Mouse (Mus musculus) left cerebral cortex, adult 9 months (tissue): ENCODE results near the gene Tgfa.
A peak's percentile ranks its signal among the peaks of the same experiment; 100 is the strongest.

ENCODE experiments used
- DNase-seq, 2 experiments: peaks; one replicate each; pipeline ENCODE4 v3.0.0; 2022; ENCODE audit warnings: low spot score in 2 of 2

The Tgfa gene

GRCm38 (mm10) chr6:86194941-86195932 is at the start of gene Tgfa:
Tgfa (plus strand) TSS chr6:86195223.
- peak in 1 of 2 experiments; percentile 54 for DNase-seq

DNA sequence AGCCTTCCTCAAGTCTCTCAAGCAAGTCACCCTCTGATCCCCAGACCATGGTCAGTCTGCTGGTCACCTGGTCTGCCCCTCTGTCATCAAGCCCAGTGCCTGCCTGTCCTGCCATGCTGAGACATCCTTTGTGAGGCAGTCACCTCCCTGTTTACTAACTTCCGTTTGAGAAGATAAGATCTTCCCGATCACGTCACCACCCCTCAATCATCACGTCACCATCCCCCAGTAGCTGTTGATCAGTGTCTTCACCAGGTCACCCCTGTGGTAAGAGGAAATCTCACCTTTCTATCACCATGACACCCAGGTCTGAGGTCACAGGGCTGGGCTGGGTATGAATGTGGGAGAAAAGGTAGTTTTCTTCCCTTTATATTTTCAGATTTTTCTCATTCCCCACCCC is 46.5 kb upstream of the Tgfa start:
- no peak for DNase-seq

GRCm38 (mm10) chr6:86149001-86149400 is 46.0 kb upstream of the Tgfa start:
- DNase-seq = no peak

DNA sequence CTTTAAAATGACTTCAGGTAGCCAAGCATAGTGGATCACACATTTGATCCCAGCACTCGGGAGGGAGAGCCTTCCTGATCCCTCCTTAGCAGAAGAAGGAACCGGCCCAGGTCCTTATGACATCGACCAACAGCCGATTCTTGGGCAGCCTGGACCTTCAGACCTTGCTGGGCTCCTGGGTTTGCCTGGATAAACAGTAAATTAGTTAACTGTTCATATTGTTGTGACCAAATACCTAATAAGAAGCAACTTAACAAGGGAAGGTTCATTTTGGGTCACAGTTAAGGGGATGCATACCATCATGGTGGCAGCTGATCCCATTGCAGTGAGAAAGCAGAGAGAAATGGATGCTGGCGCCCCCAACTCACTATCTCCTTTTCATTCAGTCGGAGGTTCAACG is 42.3 kb upstream of the Tgfa start:
- no peak for DNase-seq

- DNase-seq = peak in 1 of 2 experiments; percentile 11
Measured at GRCm38 (mm10) chr6:86153436-86153990, 41.5 kb upstream of the Tgfa start.

GRCm38 (mm10) chr6:86154006-86154405 is 41.0 kb upstream of the Tgfa start:
- DNase-seq = no peak

GRCm38 (mm10) chr6:86154481-86154880 is 40.5 kb upstream of the Tgfa start:
- DNase-seq = no peak

DNA sequence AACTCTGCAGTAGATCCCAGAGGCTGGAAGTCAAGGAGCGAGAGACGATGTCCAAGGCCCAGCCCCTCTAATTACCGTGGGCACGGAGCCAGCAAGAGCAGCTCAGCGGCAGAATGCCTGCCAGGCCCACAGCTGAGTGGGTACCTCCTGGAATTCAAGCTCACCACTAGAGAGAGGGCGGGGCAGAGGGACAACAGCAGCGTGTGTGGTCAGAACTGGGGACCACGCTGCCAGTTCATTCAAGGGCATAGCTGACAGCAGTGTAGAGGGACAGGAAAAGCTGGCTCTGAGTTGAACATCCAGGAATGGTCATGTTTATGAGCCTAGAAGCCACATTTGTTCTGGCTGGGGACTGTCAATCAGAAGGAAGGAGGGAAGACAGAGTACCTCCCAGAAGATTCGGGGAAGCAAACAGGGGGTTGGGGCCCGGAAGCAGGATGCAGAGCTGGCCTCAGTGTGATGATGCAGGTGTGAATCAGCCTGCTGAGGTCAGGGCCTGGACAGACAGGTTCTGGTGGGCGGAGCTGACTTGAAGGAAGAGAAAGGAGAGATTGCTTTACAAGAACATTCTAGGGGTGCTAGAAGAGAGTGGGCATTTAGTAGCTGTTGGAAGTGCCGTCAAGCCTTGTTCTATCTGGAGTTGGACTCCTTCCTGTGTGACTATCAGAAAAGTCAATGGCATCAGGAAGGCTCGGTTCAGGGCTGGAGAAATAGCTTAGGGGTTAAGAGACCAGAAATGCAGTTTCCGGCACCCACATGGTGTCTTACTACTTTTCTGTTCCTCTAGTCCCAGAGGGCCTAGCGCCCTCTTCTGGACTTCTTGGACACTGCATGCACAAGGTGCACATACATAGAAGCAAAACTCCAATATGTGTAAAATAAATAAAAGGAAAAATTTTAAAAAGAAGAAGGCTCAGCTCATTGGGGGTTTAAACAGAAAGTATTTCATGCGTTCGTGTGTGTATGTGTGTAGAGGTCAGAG is 37.5 kb upstream of the Tgfa start:
- DNase-seq = no peak

GRCm38 (mm10) chr6:86160878-86161277 is 34.1 kb upstream of the Tgfa start:
- DNase-seq = no peak

GRCm38 (mm10) chr6:86161586-86161985 is 33.4 kb upstream of the Tgfa start:
- DNase-seq = no peak

- no peak for DNase-seq
Measured at GRCm38 (mm10) chr6:86164028-86164427, 31.0 kb upstream of the Tgfa start.

GRCm38 (mm10) chr6:86166426-86166825 is 28.6 kb upstream of the Tgfa start:
- no peak for DNase-seq

DNA sequence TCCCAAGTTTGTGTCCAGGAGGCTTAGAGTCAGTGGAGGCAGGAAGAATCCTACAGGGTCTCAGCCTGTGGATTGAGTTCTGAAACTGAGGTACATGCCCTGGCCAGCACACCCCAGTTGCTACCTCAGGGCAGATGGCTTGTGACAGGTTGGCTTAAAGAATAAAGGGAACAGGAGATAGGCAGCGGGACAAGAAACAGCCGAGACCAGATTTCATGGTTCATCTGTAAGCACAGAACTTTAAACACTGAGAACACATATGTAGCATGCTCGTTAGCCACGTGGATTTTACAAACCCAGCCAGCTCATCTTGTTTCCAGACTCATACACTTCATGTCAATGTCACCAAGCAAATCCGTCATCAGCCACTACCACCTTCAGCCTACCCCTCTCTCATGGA is 27.2 kb upstream of the Tgfa start:
- DNase-seq = no peak

GRCm38 (mm10) chr6:86169166-86169565 is 25.9 kb upstream of the Tgfa start:
- DNase-seq = no peak

- no peak for DNase-seq
Measured at GRCm38 (mm10) chr6:86176236-86176635, 18.8 kb upstream of the Tgfa start.

GRCm38 (mm10) chr6:86176721-86177120 is 18.3 kb upstream of the Tgfa start:
- DNase-seq = no peak

GRCm38 (mm10) chr6:86177331-86177982 is 17.6 kb upstream of the Tgfa start:
- DNase-seq = no peak

DNA sequence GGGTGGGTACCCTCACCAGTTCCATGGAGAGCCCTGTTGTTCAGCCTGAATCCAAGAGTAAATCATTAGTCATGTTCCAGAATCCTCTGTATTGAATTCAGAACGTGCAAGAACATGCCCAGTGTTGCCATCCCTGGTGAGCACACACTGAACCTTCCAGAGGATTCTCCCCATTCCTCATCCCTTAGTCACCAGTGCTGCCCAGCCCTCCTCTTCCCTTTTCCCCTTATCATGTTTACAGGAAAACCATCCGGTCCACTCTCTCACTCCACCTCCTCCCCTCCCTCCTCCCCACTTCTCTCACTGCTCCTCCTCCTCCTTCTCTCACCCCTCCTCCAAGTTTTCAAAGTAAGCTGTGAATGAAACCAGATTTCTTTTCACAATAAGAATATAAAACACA is 14.4 kb upstream of the Tgfa start:
- DNase-seq = no peak

GRCm38 (mm10) chr6:86182016-86182415 is 13.0 kb upstream of the Tgfa start:
- no peak for DNase-seq

DNA sequence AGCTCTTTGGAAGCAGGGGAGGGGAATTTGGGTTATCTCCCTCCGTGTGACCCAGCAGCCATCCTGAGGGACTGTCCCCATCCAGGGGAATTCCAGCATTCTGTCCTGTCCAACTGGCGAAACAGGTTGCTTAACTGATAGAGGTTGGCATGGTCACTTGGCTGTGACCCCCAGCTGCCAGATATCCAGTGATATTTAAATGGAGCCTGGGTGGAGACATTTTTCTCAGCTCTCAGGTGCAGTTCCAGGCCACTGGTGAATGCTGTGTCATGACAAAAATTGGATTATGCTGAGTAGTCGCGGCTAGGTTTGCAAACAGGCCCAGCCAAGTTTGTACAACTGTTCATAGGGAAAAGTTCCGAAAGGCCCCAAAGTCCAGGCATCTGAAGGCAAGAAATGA is 12.4 kb upstream of the Tgfa start:
- no peak for DNase-seq
